Mouse (Mus musculus): ENCODE measurements around the gene Mat1a.

Gene Mat1a

DNA sequence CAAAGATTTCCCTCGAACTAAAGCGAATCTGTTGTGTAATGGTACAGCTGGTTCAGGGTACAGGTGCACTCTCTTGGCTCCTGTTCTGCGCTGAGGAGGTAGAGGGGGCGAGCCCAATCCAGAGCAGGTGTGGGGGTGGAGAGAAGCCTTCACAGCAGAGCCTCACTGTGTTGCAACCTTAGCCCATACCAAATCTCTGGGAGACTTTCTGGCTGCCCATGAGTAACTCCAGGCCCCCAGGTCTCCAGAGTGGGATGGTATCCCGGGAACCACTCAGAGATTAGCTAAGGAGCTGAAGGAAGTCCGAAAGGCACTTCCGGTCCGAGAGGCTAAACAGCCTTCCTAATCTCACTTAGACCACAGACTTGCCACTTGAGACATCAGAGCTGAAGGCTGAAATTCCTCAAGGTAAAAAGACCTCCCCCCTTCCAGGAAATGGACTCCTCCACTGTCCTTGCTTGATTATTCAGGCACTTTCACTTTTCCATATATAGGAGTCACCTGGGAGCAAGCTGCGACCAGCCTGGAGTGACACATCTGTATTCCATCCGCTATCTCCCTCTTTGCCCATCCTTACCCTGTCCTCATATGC is at the start of gene Mat1a:
Mat1a (plus strand) TSS at position 183 of the 592 bp plus-strand sequence.
- no peak for DNase-seq (ENCODE audit: low read depth)

DNA sequence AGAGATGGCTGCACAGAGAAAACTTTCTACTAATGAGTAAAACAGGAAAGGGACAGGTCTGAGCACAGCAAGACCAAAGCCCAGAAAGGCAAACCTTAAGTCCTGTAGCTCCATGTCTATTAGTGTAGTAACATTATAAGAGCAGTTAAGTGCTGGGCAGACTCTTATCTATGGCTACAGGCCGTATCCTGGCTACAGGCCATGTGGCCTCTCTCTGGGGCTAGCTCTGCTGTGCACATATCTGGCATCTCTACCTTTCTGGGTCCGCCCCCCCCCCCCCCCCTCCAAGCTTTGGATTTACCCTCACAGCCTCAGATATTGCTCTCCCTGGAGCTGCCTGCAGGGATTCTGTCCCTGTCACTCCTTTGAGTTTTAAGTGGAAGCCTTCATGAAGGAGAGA is 39.7 kb upstream of the Mat1a start:
- DNase-seq (ENCODE audit: low read depth): no peak

DNA sequence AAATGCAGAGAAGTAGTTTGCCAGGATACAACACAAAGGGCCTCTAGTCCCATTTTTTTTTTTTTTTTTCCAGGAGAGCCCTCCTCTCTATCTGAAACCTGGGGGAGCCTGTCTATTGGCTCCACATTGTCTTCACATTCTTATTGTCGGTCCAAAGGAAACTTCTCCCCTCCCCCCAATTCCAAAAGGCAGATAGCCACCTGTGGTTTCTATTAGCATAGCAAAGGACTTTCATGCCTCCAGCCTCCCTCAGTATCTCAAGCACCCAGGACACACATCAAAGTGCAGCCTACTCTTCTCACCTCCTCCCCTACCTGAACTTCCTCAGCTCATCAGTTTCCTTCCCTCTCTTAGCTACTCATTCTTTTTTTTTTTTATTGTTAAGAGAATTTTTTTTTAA is 38.4 kb upstream of the Mat1a start:
- DNase-seq (ENCODE audit: low read depth): no peak

DNA sequence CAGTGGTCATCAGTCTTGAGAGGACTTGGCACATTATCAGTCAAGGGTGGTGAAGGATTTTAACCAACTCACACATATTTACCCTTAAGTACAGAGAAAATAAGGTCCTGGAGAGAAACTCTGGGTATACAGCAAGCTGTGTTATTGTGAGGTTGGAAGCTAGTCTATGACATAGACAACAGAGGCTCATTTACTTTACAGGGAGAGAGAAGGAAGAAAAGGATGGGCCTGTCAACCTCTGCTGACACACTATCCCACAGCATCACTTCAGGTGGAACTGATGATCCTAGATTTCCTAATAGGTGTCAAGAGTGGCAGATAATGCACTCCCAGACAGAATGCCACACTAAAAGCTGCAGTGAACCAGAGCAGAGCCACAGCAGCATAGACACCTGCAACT is 35.7 kb upstream of the Mat1a start, which contains the start of gene Dydc2:
Dydc2 (minus strand) TSS at position 101 of the 400 bp plus-strand sequence.
- no peak for DNase-seq (ENCODE audit: low read depth)

DNA sequence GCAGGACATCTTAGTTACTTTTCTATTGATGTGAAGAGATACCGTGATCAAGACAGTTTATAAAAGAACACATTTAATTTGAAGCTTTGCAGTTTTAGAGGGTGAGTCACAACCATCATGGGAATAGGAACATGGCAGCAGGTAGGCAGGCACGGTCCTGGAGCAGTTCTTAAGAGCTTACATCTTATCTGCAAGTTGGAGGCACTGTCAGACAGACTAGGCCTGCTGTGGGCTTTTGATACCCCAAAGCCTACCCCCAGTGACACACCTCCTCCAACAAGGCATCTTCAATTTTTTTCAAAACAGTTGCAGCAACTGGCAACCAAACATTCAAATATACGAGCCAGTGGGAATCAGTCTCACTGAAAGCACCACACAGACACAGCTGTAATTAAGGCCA is 34.5 kb upstream of the Mat1a start:
- DNase-seq (ENCODE audit: low read depth): no peak

DNA sequence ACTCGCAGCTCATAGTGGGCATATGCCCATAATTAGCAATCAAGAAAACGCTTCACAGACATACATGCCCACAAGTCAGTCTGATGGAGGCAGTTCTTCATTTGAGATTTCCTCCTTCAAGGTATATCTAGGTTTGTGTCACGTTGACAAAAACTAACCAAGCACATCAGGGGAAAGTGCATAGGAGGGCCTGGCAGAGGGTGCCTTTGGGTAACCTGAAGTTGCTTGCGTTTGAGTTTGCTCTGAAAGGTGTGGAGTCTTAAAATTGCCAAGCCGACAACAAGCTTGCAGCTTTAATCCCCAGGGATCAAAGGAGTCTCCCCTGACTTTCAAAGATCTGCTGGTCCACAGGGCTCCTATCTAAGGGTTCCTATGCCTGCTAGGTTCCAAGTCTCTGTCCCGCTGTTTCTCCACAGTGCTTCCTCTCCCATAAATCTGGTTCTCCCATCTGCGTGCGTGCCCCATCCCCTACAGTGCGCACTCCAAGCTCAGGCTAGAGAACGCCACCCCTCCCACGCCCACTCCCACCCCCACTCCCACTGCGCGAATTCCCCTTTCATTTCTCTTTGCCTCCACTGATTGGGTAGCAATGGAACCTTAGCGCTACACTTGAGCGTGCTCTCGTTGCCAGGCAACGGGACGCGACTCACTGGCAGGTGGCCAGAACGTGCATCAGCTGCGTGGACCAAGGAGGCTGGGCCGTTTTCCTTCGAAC is 32.4 kb upstream of the Mat1a start, which contains the start of gene Dydc1:
Dydc1 (plus strand) TSS at position 683 of the 715 bp plus-strand sequence.
- peak; percentile 10 for DNase-seq (ENCODE audit: low read depth)

DNA sequence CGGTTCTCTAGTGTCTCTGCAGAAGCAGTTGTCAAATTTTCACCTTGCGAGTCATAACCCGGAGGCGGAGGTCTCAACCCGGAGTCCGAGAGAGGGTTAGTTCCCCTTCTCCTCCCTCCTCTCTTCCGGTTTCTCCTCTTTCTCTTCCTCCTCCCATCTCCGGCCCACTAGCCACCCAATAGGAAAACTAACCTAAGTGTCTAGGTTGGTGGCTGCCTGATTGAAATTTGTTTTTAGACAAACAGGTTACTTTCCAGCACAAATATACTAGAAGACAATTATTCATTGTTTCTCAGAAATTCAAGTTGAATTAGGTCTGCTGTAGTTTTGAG is 31.9 kb upstream of the Mat1a start:
- DNase-seq (ENCODE audit: low read depth): no peak

DNA sequence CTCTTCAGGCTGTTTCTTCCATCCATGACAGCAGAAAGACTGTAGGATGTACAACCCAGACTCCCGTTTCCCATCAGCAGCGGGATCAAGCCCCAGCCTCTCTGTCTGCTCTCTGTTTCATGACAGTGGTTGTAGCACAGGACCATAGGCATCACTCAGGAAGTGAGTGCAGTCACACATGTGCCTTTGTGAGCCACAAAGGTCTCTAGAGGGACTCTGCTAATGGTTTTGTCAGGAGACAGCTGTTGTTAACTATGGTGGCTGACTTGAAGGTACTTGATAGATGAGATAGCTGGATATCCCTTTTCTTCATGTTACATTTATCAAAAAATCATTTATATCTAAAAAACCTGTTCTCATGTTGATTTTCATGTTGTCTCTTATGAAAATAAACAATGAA is 22.4 kb upstream of the Mat1a start:
- no peak for DNase-seq (ENCODE audit: low read depth)

DNA sequence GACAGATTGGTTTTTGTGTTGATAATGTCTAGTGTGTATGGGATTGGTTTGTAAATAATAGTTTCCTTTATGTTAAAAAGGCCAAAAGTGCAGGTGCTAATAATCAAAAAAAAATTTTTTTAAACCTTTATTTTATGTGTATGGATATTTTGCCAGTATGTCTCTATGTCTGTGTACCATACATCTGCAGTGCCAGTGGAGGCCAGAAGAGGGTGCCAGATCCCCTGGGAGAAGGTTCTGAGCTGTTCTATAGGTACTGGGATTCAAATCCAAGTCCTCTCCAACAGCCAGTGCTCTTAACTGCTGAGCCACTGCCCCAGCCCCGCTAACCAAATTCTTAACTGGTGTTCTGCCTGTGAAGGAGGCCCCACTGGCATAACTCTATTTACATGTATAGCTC is 17.3 kb upstream of the Mat1a start:
- no peak for DNase-seq (ENCODE audit: low read depth)

DNA sequence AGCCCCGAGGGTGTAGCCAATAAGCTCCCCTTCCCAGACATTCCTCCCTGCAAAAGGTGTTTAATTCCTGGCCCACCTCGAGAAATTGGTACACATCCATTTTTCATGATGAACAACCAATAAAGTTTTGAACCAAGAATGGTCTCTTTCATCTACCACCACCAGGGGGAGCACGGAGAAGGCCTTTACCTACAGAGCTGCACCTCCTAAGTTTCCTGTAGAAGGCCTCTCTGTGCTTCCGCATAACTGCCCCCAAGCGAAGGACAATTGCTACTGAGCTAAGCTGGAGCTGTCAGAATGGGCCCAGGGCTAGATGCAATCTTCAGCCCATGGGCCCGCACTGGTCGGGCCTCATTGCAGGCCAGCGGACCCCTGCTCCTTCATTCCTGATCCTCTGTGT is 14.1 kb upstream of the Mat1a start:
- DNase-seq (ENCODE audit: low read depth): no peak

DNA sequence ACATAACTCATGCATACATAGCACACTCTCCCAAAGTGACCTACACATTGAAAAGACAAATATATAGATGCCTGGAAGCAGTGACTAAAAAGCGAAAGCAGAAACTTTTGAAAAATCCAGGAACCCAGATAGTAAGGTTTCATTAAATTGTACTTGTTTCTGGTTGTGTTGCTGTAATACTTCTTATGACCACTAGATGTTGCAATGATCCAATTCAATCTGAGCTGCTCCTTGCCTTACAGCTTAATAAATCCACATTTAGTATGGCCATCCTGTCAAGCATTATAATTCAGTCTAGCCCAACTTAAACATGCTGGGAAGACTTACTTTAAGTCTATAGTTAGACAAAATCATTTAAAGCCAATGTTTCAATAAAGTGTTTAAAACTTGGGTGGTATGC is 10.7 kb upstream of the Mat1a start:
- DNase-seq (ENCODE audit: low read depth): peak; percentile 4

DNA sequence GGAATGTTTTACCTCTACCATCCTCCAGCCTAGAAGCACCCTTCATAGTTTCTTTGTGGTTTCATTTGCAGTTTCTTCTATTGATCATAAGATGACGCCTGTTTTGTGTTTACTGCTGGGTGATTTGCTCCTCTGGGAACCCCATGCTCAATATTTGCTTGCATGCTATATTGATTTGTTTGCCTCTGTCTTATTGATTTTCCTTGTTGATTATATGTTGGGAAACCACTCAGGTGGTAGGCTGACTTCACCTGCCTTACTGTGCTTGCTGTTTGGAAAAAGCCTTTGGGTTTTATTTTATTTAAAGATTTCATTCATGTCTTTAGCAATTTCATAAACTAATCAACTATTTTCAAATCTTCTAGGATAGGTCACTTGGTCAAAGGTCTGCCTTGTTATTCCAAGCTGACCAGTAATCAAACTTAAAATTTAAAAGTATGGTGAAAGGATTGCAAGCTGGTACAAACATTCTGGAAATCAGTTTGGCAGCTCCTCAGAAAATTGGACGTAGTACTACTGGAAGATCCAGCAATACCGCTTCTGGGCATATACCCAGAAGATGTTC is 8.5 kb upstream of the Mat1a start:
- DNase-seq (ENCODE audit: low read depth): no peak

DNA sequence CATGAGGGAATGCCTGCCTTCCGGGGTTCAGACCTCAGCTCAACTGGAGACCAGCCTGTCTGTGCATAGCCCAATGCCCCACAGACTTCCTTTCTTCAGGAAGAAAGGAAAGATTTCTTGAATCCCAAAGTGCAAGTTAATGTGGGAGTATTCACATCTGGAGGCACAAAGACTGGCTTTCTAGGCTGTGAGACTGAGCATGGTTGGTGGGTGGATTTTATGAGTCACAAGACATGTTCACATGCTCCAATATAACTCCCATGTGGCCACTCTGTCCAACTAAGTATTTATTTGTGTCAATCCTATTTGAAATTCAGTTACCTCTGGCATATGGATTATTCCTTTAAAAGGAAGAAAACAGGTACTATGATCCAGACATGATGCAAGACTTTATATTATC is 6.1 kb upstream of the Mat1a start:
- no peak for DNase-seq (ENCODE audit: low read depth)

DNA sequence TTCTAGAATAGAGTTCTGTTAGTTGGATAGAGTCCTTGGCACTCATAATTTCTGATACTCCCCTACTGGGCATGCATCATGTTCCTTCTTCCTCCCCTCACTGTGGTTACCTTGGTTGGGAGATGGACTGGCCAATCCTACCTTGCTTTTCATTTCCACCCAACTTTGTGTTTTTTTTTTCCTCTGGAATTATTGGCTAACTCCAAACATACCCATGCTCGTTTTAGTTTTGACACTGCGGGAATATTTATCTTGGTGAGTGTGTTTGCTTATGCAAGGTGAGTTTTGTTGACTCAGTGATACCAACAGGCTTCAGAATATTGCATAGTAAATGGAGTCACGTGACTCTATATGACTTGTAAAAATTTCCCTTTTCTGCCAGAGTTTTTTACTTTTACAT is 4.1 kb upstream of the Mat1a start:
- DNase-seq (ENCODE audit: low read depth): no peak

DNA sequence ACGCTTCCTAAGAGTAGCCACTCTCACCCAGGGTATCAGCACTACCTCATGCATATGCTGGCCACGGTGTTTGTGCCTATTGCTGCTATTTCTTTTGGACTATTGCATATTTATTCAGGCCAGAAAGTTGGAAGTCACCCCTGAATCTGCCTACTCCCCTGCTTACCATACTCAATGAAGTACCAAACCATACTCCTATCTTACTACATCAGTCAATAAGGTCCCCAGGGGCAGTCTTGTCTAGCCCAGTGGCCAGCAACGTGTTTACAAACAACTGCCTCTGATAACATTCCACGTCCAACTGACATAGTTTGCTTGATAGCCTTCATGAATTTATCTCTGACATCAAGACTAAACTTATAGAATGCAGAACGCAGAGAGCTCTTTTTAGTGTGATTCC is 3.6 kb upstream of the Mat1a start:
- DNase-seq (ENCODE audit: low read depth): no peak

DNA sequence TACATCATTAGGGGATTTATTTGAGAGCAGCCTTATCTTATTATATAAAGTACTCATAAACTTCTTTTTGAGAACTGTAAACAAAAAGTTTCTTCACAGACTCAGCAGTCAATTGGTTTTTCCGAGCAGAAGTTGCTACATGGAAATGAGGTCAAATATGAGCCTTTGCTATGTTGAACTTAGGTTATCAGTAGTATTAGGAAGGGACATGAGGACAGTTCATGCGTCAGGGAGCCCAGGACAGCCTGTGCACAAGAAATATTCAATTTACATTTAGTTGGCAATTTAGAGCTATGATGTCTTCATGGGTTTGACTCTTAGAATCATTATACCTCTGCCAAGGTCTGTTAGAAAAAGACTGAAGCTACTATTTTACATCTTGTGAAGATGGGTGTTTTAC is 2.6 kb upstream of the Mat1a start:
- DNase-seq (ENCODE audit: low read depth): no peak

DNA sequence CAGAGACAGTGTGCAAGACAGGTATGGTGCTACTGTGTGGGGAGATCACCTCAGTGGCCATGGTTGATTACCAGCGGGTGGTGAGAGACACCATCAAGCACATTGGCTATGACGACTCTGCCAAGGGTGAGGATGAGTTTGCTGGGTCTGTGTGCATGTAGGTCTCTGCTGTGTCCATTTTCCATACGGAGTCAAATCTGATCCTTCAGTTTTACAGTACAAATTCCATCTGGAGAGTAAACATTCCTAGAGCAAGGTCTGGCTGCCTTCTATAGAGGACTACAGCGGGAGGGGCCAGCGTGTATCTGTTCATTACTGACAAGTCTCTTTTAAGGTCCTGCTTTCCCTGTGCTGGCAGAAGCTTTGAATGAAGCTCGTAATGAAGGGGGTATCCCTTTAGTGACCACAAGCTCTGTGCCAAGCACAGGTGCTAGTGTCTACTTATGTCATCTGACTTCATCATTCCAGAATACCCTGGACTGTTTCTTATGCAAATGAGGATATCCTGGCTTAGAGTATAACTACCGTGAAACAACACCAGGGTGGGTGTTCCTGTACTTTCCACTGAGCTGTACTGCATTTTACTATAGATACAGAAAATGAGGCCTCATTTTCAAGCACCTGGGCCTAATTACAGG is 6.3 kb downstream of the Mat1a start:
- no peak for DNase-seq (ENCODE audit: low read depth)

DNA sequence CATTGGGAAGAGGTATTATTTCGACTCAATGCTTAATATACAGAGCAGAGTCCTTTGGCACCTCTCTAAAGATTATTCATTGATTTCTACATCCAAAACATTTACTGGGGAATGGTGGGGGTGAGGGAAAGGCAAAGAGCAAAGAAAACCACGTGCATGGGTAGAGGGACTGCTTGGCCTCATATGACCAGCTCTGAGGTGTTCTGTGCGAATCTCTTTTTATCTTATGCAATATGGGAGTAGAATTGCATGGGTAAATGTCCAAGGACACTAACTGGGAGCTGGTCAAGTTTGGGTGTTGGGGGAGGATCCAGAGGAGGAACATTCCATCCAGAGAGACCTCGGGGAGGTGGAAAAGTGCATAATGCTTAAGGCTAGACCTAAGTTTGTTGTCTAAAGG is 8.1 kb downstream of the Mat1a start:
- DNase-seq (ENCODE audit: low read depth): no peak

DNA sequence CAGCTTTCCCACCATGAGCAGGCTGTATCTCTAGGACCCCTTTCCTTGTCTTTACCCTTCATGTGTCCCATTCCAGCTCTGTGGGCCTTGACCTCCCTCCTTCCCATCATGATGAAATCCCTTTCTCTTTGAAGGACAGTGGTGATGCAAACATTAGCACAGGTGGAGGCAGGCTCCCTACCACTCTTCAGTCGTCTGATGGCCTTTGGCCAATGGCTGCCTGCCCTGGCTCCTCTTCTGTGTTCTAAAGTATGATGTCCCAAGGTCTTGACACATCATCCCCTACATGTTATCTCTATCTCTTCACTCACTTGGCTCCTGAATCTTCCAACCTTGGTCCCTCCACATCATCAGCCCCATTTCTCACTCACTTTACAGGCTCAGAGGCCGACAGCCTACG is 11.4 kb downstream of the Mat1a start:
- no peak for DNase-seq (ENCODE audit: low read depth)

DNA sequence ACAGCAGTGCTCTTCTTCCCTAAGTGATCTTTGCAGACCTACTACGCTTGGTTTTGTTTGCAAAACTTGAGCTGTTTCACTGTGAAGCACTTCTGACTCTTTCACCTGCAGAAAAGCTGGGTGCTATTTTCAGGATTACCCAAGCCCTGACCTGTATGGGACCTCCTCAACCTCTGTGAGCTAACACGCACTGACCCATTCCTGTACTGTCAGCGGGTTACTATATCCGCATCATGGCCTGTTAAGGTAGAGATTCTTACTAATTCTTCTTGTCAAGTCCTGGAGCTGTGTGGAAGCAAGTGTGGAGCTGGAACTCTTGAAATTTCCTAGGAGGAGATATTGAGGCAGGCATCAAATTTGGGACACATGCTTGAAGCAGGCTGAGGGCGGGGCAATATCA is 19.8 kb downstream of the Mat1a start:
- DNase-seq (ENCODE audit: low read depth): no peak

DNA sequence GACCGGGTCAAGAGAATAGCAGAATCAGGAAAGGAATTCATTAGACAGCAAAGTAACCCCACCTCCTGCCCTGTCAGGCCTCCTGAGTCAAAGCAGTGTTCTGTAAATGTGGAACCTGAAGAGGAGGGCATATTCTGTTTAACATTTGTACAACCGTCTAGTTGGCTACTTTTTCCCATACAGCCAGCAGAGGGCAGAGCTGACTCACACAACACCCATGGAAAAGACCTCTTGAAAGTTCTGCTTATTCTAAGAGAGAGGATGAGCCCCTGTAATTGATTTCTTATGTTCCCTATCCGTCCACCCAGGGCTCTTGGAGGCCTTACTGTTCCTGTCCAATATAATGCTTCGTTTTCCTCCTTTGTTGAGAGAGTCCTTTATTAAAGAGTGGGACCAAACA is 23.2 kb downstream of the Mat1a start:
- no peak for DNase-seq (ENCODE audit: low read depth)

DNA sequence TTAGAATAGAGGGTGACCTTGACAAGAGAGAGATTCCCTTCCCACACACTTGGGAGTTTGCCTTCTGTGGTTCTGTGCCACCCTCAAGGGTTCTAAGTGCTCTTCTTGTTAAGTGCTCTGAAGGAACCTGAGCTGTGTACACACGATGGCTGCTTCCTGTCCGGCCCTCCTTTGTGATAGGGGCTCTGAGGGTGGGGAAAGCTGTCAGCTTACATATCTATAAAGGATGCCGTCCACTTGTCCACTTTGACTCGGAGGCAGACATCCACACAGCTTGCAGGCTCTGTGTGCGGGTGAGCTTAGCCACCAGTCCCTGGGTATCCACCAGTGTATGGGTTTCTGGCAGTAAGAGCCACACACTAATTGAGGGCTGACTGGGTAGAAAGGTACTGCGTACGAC is 26.7 kb downstream of the Mat1a start, which contains the start of gene Sftpa1:
Sftpa1 (plus strand) TSS at position 243 of the 400 bp plus-strand sequence.
- no peak for DNase-seq (ENCODE audit: low read depth)

DNA sequence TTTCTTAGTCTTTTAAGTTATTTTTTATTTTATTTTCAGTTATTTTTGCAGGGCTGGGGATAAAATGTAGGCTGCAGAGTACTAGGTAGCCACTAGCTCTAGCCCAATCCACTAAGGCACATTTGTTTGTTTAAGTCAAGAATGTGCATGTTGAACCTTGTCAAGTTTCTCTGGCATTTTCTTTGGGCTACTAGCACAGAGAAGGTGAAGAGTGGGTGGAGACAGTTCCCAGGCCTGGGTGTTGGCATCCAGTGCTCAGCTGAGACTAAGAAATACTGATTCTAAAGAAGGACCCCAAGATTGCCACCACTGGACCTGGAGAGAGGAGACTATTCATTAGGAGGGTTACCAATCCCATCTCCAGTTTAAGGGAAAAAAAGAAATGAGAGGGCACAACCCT is 32.2 kb downstream of the Mat1a start:
- no peak for DNase-seq (ENCODE audit: low read depth)

Measured in fibroblast of lung, adult 2 months (primary cell).